Mouse (Mus musculus): Measurements from ENCODE around the gene Plgrkt. TPM values are rescaled to one million over a fixed set of nuclear protein-coding genes. Genes with fewer than 3 reads are reported as not detected.

Plgrkt gene
- polyA plus RNA-seq, 1 experiment from 2014 or later: 58.1 TPM

- 81% methylated on average over 4 of the region's 4 CpGs for WGBS
- H3K4me3 ChIP-seq: no peak overlapping the region
- H3K4me2 ChIP-seq (replicated peaks): no peak overlapping the region
Measured at GRCm38 (mm10) chr19:29399786-29400185, 32.6 kb upstream of the Plgrkt start.

GRCm38 (mm10) chr19:29396353-29396752, 29.2 kb upstream of the Plgrkt start:
- H3K9me3 ChIP-seq: peaks cover 11% of the 10 kb centered on the region; the same call in 1 of the 2 replicates
- H3K4me2 ChIP-seq (replicated peaks): no peak overlapping the region
- H3K36me3 ChIP-seq: no peaks in the 10 kb centered on the region
- no peak for ATAC-seq (ENCODE audit: low FRiP score, low read depth)
- H3K4me1 ChIP-seq: no peaks in the 10 kb centered on the region
- WGBS: 75% methylated on average over 1 of the region's 1 CpGs
- no peaks in the 10 kb centered on the region for H3K27me3 ChIP-seq
- no peak overlapping the region for H3K9ac ChIP-seq
- H3K4me3 ChIP-seq: no peak overlapping the region
- H3K27ac ChIP-seq: no peak overlapping the region

More at GRCm38 (mm10) chr19:29399786-29400185, 32.6 kb upstream of the Plgrkt start:
- Histone ChIP-seq H3K27me3 (no peaks in the 10 kb centered on the region), H3K27ac (no peak overlapping the region), H3K36me3 (no peaks in the 10 kb centered on the region), H3K9me3 (peaks cover 11% of the 10 kb centered on the region; the same call in 1 of the 2 replicates), H3K9ac (no peak overlapping the region), H3K4me1 (peaks cover 8% of the 10 kb centered on the region)
- ATAC-seq (ENCODE audit: low FRiP score, low read depth): no peak

- H3K27ac ChIP-seq: no peak overlapping the region
- no peak for ATAC-seq (ENCODE audit: low FRiP score, low read depth)
- H3K27me3 ChIP-seq: no peaks in the 10 kb centered on the region
- no peak overlapping the region for H3K4me3 ChIP-seq
- peaks cover 11% of the 10 kb centered on the region; the same call in 1 of the 2 replicates for H3K9me3 ChIP-seq
- no peaks in the 10 kb centered on the region for H3K4me1 ChIP-seq
- H3K9ac ChIP-seq: no peak overlapping the region
- no peaks in the 10 kb centered on the region for H3K36me3 ChIP-seq
- no peak overlapping the region for H3K4me2 ChIP-seq (replicated peaks)
- 94% methylated on average over 2 of the region's 2 CpGs for WGBS
Measured at GRCm38 (mm10) chr19:29394721-29395120, 27.5 kb upstream of the Plgrkt start.

GRCm38 (mm10) chr19:29393333-29393732, 26.1 kb upstream of the Plgrkt start:
- H3K9me3 ChIP-seq: 0 out of 2 replicates have a peak, but pooled peaks cover 5% of the 10 kb centered on the region
- no peak overlapping the region for H3K4me3 ChIP-seq
- no peaks in the 10 kb centered on the region for H3K27me3 ChIP-seq
- no peaks in the 10 kb centered on the region for H3K4me1 ChIP-seq
- ATAC-seq (ENCODE audit: low FRiP score, low read depth): no peak
- H3K27ac ChIP-seq: no peak overlapping the region
- 90% methylated on average over 9 of the region's 9 CpGs for WGBS
- H3K4me2 ChIP-seq (replicated peaks): no peak overlapping the region
- H3K9ac ChIP-seq: no peak overlapping the region
- no peaks in the 10 kb centered on the region for H3K36me3 ChIP-seq

GRCm38 (mm10) chr19:29391279-29391678, 24.1 kb upstream of the Plgrkt start:
- Histone ChIP-seq H3K27ac (no peak overlapping the region), H3K9ac (no peak overlapping the region), H3K4me1 (no peaks in the 10 kb centered on the region), H3K36me3 (no peaks in the 10 kb centered on the region), H3K4me2 (replicated peaks) (no peak overlapping the region), H3K27me3 (no peaks in the 10 kb centered on the region), H3K9me3 (no peaks in the 10 kb centered on the region), H3K4me3 (no peak overlapping the region)
- 71% methylated on average over 4 of the region's 4 CpGs for WGBS
- ATAC-seq (ENCODE audit: low FRiP score, low read depth): no peak

GRCm38 (mm10) chr19:29390483-29390882, 23.3 kb upstream of the Plgrkt start:
- H3K4me1 ChIP-seq: no peaks in the 10 kb centered on the region

GRCm38 (mm10) chr19:29388818-29389217, 21.6 kb upstream of the Plgrkt start:
- Histone ChIP-seq H3K4me1 (no peaks in the 10 kb centered on the region), H3K9ac (no peak overlapping the region), H3K27me3 (no peaks in the 10 kb centered on the region), H3K4me2 (replicated peaks) (no peak overlapping the region), H3K36me3 (no peaks in the 10 kb centered on the region), H3K27ac (no peak overlapping the region), H3K9me3 (no peaks in the 10 kb centered on the region), H3K4me3 (no peak overlapping the region)
- no peak for ATAC-seq (ENCODE audit: low FRiP score, low read depth)
- 80% methylated on average over 1 of the region's 1 CpGs for WGBS

More at GRCm38 (mm10) chr19:29390483-29390882, 23.3 kb upstream of the Plgrkt start:
- 82% methylated on average over 5 of the region's 5 CpGs for WGBS
- H3K9me3 ChIP-seq: no peaks in the 10 kb centered on the region
- no peak for ATAC-seq (ENCODE audit: low FRiP score, low read depth)
- no peaks in the 10 kb centered on the region for H3K36me3 ChIP-seq
- no peaks in the 10 kb centered on the region for H3K27me3 ChIP-seq
- no peak overlapping the region for H3K4me2 ChIP-seq (replicated peaks)
- H3K9ac ChIP-seq: no peak overlapping the region
- H3K27ac ChIP-seq: no peak overlapping the region
- H3K4me3 ChIP-seq: no peak overlapping the region

GRCm38 (mm10) chr19:29385822-29386221, 18.6 kb upstream of the Plgrkt start:
- no peak for ATAC-seq (ENCODE audit: low FRiP score, low read depth)
- no peaks in the 10 kb centered on the region for H3K9me3 ChIP-seq
- no peak overlapping the region for H3K4me3 ChIP-seq
- no peaks in the 10 kb centered on the region for H3K36me3 ChIP-seq
- H3K27ac ChIP-seq: no peak overlapping the region
- H3K4me1 ChIP-seq: no peaks in the 10 kb centered on the region
- no peaks in the 10 kb centered on the region for H3K27me3 ChIP-seq
- 84% methylated on average over 4 of the region's 4 CpGs for WGBS
- H3K9ac ChIP-seq: no peak overlapping the region
- H3K4me2 ChIP-seq (replicated peaks): no peak overlapping the region

- H3K27ac ChIP-seq: no peak overlapping the region
- no peak overlapping the region for H3K9ac ChIP-seq
- no peak overlapping the region for H3K4me3 ChIP-seq
- no peak for ATAC-seq (ENCODE audit: low FRiP score, low read depth)
- H3K4me1 ChIP-seq: no peaks in the 10 kb centered on the region
- no peaks in the 10 kb centered on the region for H3K36me3 ChIP-seq
- 84% methylated on average over 6 of the region's 6 CpGs for WGBS
- H3K9me3 ChIP-seq: no peaks in the 10 kb centered on the region
- H3K4me2 ChIP-seq (replicated peaks): no peak overlapping the region
- H3K27me3 ChIP-seq: no peaks in the 10 kb centered on the region
Measured at GRCm38 (mm10) chr19:29384994-29385393, 17.8 kb upstream of the Plgrkt start.

- Histone ChIP-seq H3K4me2 (replicated peaks) (no peak overlapping the region), H3K4me3 (no peak overlapping the region), H3K27me3 (no peaks in the 10 kb centered on the region), H3K36me3 (no peaks in the 10 kb centered on the region), H3K9me3 (no peaks in the 10 kb centered on the region), H3K9ac (no peak overlapping the region), H3K4me1 (no peaks in the 10 kb centered on the region), H3K27ac (no peak overlapping the region)
- ATAC-seq (ENCODE audit: low FRiP score, low read depth): no peak
- WGBS: 89% methylated on average over 9 of the region's 9 CpGs
Measured at GRCm38 (mm10) chr19:29384412-29384811, 17.2 kb upstream of the Plgrkt start.

GRCm38 (mm10) chr19:29383368-29383767, 16.2 kb upstream of the Plgrkt start:
- H3K9me3 ChIP-seq: no peaks in the 10 kb centered on the region
- H3K4me1 ChIP-seq: no peaks in the 10 kb centered on the region
- no peak overlapping the region for H3K4me2 ChIP-seq (replicated peaks)
- ATAC-seq (ENCODE audit: low FRiP score, low read depth): no peak
- 91% methylated on average over 5 of the region's 5 CpGs for WGBS
- no peak overlapping the region for H3K9ac ChIP-seq
- no peaks in the 10 kb centered on the region for H3K36me3 ChIP-seq
- no peak overlapping the region for H3K4me3 ChIP-seq
- H3K27me3 ChIP-seq: no peaks in the 10 kb centered on the region
- no peak overlapping the region for H3K27ac ChIP-seq

GRCm38 (mm10) chr19:29379839-29380603, 12.8 kb upstream of the Plgrkt start:
- 88% methylated on average over 14 of the region's 14 CpGs for WGBS
- H3K9ac ChIP-seq: no peak overlapping the region
- no peaks in the 10 kb centered on the region for H3K27me3 ChIP-seq
- no peaks in the 10 kb centered on the region for H3K36me3 ChIP-seq
- H3K9me3 ChIP-seq: no peaks in the 10 kb centered on the region
- no peak overlapping the region for H3K27ac ChIP-seq
- no peak for ATAC-seq (ENCODE audit: low FRiP score, low read depth)
- H3K4me3 ChIP-seq: no peak overlapping the region
- no peak overlapping the region for H3K4me2 ChIP-seq (replicated peaks)
- no peaks in the 10 kb centered on the region for H3K4me1 ChIP-seq

- WGBS: 78% methylated on average over 3 of the region's 3 CpGs
- no peak overlapping the region for H3K27ac ChIP-seq
- no peaks in the 10 kb centered on the region for H3K36me3 ChIP-seq
- H3K4me1 ChIP-seq: 0 out of 2 replicates have a peak, but pooled peaks cover 8% of the 10 kb centered on the region
- no peaks in the 10 kb centered on the region for H3K27me3 ChIP-seq
- H3K4me3 ChIP-seq: no peak overlapping the region
- no peak for ATAC-seq (ENCODE audit: low FRiP score, low read depth)
- no peak overlapping the region for H3K9ac ChIP-seq
- H3K4me2 ChIP-seq (replicated peaks): no peak overlapping the region
- no peaks in the 10 kb centered on the region for H3K9me3 ChIP-seq
Measured at GRCm38 (mm10) chr19:29376382-29376781, 9.2 kb upstream of the Plgrkt start.
